Mouse (Mus musculus) C2C12 (cell line): ENCODE results near the gene Rpl36a. TPM values are rescaled to one million over a fixed set of nuclear protein-coding genes. Genes with fewer than 3 reads are reported as not detected.

Source experiments
- H3K27me3 ChIP-seq: one replicate; pipeline ENCODE4 v1.6.1; 2011; ENCODE audit not compliant: control insufficient read depth, insufficient read depth, insufficient read length
- H3K36me3 ChIP-seq: one replicate; pipeline ENCODE4 v1.6.1; 2011; ENCODE audit not compliant: control insufficient read depth, insufficient read depth
- H3K4me3 ChIP-seq: one replicate; pipeline ENCODE4 v1.5.1; 2011; ENCODE audit warnings: mild to moderate bottlenecking, control low read depth; ENCODE audit not compliant: poor library complexity, insufficient read depth, severe bottlenecking
- H3K79me2 ChIP-seq: one replicate; pipeline ENCODE4 v1.6.1; 2011; ENCODE audit not compliant: control insufficient read depth, insufficient read depth
- H3K79me3 ChIP-seq: one replicate; pipeline ENCODE4 v1.6.1; 2011; ENCODE audit warnings: low read depth, control low read depth
- H3ac ChIP-seq: one replicate; pipeline ENCODE3; 2011; ENCODE audit warnings: low read depth; ENCODE audit not compliant: control insufficient read depth, insufficient read length
- CEBPB ChIP-seq: IDR thresholded peaks from one replicate; pipeline ENCODE4 v1.6.1; 2011; ENCODE audit warnings: low read depth, mild to moderate bottlenecking, control low read depth, moderate library complexity
- CTCF ChIP-seq: IDR thresholded peaks from one replicate; pipeline ENCODE4 v1.5.1; 2011; ENCODE audit not compliant: control insufficient read depth, insufficient read depth, insufficient read length
- FOSL1 ChIP-seq: IDR thresholded peaks from one replicate; pipeline ENCODE4 v1.8.0; 2011; ENCODE audit warnings: mild to moderate bottlenecking, low read length; ENCODE audit not compliant: poor library complexity, insufficient read depth, severe bottlenecking
- MAX ChIP-seq: IDR thresholded peaks from one replicate; pipeline ENCODE4 v1.6.1; 2011; ENCODE audit warnings: mild to moderate bottlenecking, control low read depth
- MYOD1 ChIP-seq: IDR thresholded peaks from one replicate; pipeline ENCODE4 v1.6.1; 2011; ENCODE audit warnings: low read depth; ENCODE audit not compliant: control insufficient read depth, insufficient read length
- MYOG ChIP-seq: IDR thresholded peaks from one replicate; pipeline ENCODE4 v1.6.1; 2011; ENCODE audit not compliant: control insufficient read depth, insufficient read length; ENCODE audit errors: extremely low read depth
- USF1 ChIP-seq: IDR thresholded peaks from one replicate; pipeline ENCODE4 v1.6.1; 2011; ENCODE audit warnings: low read depth, mild to moderate bottlenecking, control low read depth, moderate library complexity
- polyA plus RNA-seq: library from polyadenylated mRNA; unstranded; fragments of >200 nt; fragmentation: generic; extraction: Trizol; gene quantifications from one replicate; pipeline ENCODE4 v1.2.1, GENCODE M21; 2012; ENCODE audit warnings: missing spikeins

The Rpl36a gene
- polyA plus RNA-seq, 1 experiment = 1,745 TPM

DNA sequence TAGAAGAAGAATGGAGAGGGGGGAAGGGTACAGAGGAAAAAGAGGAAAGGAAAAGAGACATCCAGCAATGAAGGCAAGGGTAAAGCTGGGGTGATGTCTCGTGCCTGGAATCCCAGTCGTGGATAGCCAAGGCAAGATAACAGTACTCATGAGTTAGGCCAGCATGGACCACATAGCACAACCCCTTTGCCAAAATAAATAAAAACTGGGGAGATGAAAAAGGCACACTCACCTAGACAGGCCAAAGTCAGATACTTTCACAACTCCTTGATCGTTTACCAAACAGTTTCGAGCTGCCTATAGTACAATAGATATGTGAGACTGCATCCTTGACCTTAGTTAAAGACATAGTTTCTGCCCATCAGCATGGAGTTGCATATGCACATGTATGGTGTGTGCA lies 38.1 kb upstream of the Rpl36a start:
- H3ac ChIP-seq = no peak overlapping the region
- no peak overlapping the region for H3K4me3 ChIP-seq
- TF ChIP-seq USF1 (no peak), MYOD1 (no peak), MYOG (no peak), CTCF (no peak), FOSL1 (no peak), MAX (no peak), CEBPB (no peak)
- H3K27me3 ChIP-seq = no peaks in the 10 kb centered on the region
- no peaks in the 10 kb centered on the region for H3K36me3 ChIP-seq
- H3K79me2 ChIP-seq = no peaks in the 10 kb centered on the region
- H3K79me3 ChIP-seq = no peaks in the 10 kb centered on the region

DNA sequence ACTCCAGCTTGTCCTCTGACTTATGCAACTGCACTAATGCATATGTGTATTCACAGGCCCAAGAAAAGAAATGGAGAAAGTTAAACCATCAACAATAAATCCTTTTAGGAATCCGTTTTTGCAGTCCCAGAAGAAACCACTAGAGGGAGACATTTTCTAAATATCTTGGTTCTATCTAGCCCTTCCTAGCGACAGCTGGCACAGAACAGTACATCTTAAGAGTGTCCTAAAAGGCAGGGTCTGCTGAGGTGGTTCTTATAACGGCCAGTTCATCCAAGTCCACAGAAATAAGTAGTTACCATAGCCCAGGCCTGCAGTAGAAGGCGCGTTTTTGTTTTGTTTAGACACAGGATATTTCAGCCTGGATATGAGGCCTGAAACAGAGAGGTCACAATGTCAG lies 34.6 kb upstream of the Rpl36a start:
- Histone ChIP-seq H3K36me3 (no peaks in the 10 kb centered on the region), H3K4me3 (no peak overlapping the region), H3K27me3 (no peaks in the 10 kb centered on the region), H3K79me2 (no peaks in the 10 kb centered on the region), H3ac (no peak overlapping the region), H3K79me3 (no peaks in the 10 kb centered on the region)
- TF ChIP-seq USF1 (no peak), CTCF (no peak), MAX (no peak), CEBPB (no peak), MYOG (no peak)

DNA sequence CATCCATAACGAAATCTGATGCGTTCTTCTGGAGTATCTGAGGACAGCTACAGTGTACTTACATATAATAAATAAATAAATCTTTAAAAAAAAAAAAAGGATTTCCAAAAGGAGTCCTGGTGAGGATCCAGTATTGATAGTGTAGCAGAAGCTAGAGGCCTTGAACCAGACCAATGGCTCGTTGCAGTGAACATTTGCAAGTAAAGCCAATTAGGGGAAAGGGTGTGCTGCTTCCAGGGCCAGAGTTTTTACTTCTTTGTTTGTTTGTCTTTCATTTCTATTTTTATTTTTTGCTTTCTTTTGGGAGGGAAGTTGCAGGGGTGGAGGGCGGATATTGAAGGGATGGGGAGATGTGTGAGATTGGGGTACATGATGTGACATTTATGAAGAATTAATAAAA lies 32.1 kb upstream of the Rpl36a start:
- TF ChIP-seq FOSL1 (no peak), CEBPB (no peak), USF1 (no peak), MYOD1 (no peak), MYOG (no peak), MAX (no peak), CTCF (no peak)
- Histone ChIP-seq H3K36me3 (no peaks in the 10 kb centered on the region), H3K79me2 (no peaks in the 10 kb centered on the region), H3K79me3 (no peaks in the 10 kb centered on the region), H3K27me3 (no peaks in the 10 kb centered on the region), H3K4me3 (no peak overlapping the region), H3ac (no peak overlapping the region)

DNA sequence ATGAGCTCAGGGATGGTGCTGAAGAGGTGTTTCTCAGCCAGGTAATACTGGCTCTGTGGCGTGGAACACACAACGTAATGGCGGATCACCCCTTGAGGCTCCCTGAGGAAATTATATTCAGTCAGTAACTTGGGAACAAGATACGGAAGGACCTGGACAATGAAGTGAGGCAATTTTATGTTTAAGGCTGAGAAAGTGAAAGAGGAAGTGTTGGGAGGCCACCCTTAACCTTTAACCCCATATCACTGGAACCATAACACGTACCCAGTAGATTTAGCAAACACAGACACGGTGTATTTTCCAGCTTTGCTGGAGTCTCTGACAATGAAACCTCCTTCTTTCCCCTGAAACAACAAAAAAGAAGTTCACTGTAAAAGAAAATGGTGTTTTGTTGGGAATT lies 31.0 kb upstream of the Rpl36a start:
- no peaks in the 10 kb centered on the region for H3K36me3 ChIP-seq
- H3K27me3 ChIP-seq = no peaks in the 10 kb centered on the region
- H3ac ChIP-seq = no peak overlapping the region
- TF ChIP-seq MAX = no peak
- TF ChIP-seq MYOG = no peak
- TF ChIP-seq CEBPB = no peak
- TF ChIP-seq USF1 = no peak
- no peaks in the 10 kb centered on the region for H3K79me2 ChIP-seq
- no peak overlapping the region for H3K4me3 ChIP-seq
- no peaks in the 10 kb centered on the region for H3K79me3 ChIP-seq

DNA sequence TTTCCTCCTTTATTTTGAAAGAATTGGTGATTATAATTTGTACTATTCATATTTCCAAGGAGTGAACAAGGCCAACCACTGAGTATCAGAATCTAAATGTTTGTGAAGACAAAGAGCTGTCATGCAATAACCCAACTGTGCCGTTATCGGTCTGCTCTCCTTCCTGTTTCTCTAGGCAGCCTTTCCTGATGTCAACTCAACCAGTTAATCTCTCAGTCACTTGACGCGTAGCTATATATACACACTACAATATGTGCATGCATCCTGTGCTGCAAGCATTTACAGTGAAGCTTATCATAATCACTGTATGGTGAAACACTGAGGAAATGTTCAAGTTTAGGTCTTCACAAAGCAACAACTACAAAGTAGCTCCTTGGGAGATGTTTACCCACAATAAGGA lies 21.1 kb upstream of the Rpl36a start:
- no peaks in the 10 kb centered on the region for H3K79me2 ChIP-seq
- TF ChIP-seq MYOG (no peak), CEBPB (no peak), FOSL1 (no peak), CTCF (no peak), MAX (no peak), USF1 (no peak), MYOD1 (no peak)
- H3K36me3 ChIP-seq = no peaks in the 10 kb centered on the region
- H3K4me3 ChIP-seq = no peak overlapping the region
- H3K27me3 ChIP-seq = no peaks in the 10 kb centered on the region
- no peaks in the 10 kb centered on the region for H3K79me3 ChIP-seq
- no peak overlapping the region for H3ac ChIP-seq

DNA sequence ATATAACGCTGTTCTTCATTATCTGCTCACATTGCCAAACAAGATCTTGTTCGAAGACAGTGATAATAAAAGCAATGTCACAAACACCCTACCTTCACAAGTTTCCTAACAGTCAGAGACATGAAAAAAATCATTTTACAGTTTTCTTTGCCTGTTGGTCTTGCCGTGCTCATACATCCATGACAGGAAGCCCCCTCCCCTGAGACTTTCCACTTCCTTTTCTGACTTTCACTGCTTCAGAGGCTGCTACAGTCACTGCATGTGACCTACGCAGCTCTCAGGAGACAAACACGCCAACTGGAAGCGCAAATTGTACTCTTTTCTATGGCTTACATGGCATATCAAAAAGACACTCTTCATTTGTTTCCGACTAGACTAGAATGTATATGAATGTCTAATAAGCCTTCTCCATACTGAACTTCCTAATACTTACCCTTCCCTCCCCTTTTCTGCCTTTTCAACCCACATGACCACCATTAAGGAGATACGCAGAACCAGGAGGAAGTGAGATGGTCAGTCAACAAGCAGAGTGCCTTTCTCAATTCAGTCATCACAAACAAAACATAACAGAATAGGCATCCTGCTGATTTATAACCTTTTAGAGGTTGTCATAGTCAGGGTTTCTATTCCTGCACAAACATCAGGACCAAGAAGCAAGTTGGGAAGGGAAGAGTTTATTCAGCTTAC lies 18.8 kb upstream of the Rpl36a start:
- Histone ChIP-seq H3K79me3 (no peaks in the 10 kb centered on the region), H3K4me3 (no peak overlapping the region), H3K36me3 (no peaks in the 10 kb centered on the region), H3K27me3 (no peaks in the 10 kb centered on the region), H3ac (no peak overlapping the region), H3K79me2 (no peaks in the 10 kb centered on the region)
- TF ChIP-seq FOSL1 (no peak), MYOD1 (no peak), CTCF (no peak), USF1 (no peak), MAX (no peak), MYOG (no peak), CEBPB (no peak)
